Mouse (Mus musculus): Measurements from ENCODE around the gene Map3k20. TPM values are rescaled to one million over a fixed set of nuclear protein-coding genes. Genes with fewer than 3 reads are reported as not detected.

The Map3k20 gene
- polyA plus RNA-seq, 1 experiment from 2014 or later: 7.5 TPM

GRCm38 (mm10) chr2:72324436-72324835 is 39.0 kb downstream of the Map3k20 start:
- no peak for ATAC-seq (ENCODE audit: insufficient read depth)

GRCm38 (mm10) chr2:72326491-72326890 is 41.1 kb downstream of the Map3k20 start:
- H3K4me3 ChIP-seq (replicated peaks): no peak overlapping the region
- 0 out of 2 replicates have a peak, but pooled peaks cover 11% of the 10 kb centered on the region for H3K4me1 ChIP-seq (replicated peaks)
- H3K27me3 ChIP-seq: no peaks in the 10 kb centered on the region
- 66% methylated on average over 6 of the region's 6 CpGs for WGBS (ENCODE audit: insufficient replicate concordance)
- no peaks in the 10 kb centered on the region for H3K36me3 ChIP-seq (replicated peaks)
- no peak for ATAC-seq (ENCODE audit: insufficient read depth)
- H3K9me3 ChIP-seq (replicated peaks): no peaks in the 10 kb centered on the region
- H3K4me2 ChIP-seq: no peak overlapping the region
- no peak overlapping the region for H3K9ac ChIP-seq
- H3K27ac ChIP-seq (replicated peaks): no peak overlapping the region

More at GRCm38 (mm10) chr2:72324436-72324835, 39.0 kb downstream of the Map3k20 start:
- WGBS (ENCODE audit: insufficient replicate concordance): 80% methylated on average over 12 of the region's 12 CpGs
- peaks cover 11% of the 10 kb centered on the region for H3K4me1 ChIP-seq (replicated peaks)
- H3K36me3 ChIP-seq (replicated peaks): no peaks in the 10 kb centered on the region
- H3K27ac ChIP-seq (replicated peaks): no peak overlapping the region
- H3K9me3 ChIP-seq (replicated peaks): no peaks in the 10 kb centered on the region
- no peak overlapping the region for H3K9ac ChIP-seq
- no peak overlapping the region for H3K4me3 ChIP-seq (replicated peaks)
- no peaks in the 10 kb centered on the region for H3K27me3 ChIP-seq
- no peak overlapping the region for H3K4me2 ChIP-seq

GRCm38 (mm10) chr2:72328435-72328834 is 43.0 kb downstream of the Map3k20 start:
- Histone ChIP-seq H3K9me3 (replicated peaks) (no peaks in the 10 kb centered on the region), H3K4me3 (replicated peaks) (no peak overlapping the region), H3K27ac (replicated peaks) (no peak overlapping the region), H3K9ac (no peak overlapping the region), H3K36me3 (replicated peaks) (no peaks in the 10 kb centered on the region), H3K4me2 (no peak overlapping the region), H3K27me3 (no peaks in the 10 kb centered on the region), H3K4me1 (replicated peaks) (0 out of 2 replicates have a peak, but pooled peaks cover 4% of the 10 kb centered on the region)
- ATAC-seq (ENCODE audit: insufficient read depth): no peak
- 55% methylated on average over 3 of the region's 3 CpGs for WGBS (ENCODE audit: insufficient replicate concordance)

DNA sequence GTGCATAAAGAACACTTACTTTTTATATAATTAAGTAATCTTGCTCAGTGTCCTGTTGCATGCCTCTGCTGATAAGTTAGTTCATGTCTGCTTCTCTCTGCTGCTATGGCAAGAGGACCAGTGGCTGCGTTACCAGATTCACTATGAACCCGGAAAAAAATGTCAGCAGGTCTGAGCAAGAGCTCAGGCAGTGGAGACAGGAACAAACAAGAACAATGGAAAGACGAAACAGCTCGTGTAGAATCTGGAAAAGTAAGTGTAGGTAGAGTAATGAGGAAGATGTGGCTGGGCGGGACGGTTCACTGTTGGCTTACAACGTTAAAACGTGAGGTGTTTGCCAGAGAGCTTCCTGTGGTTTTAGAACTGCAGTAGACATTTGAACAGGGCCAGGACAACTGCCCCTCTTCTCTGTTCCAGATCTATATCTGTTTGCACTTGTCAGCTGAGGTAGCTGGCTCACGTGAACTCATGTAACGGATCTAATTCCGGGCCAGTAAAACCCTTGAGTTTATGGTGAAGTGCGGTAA is 45.6 kb downstream of the Map3k20 start:
- Histone ChIP-seq H3K4me3 (replicated peaks) (no peak overlapping the region), H3K4me2 (no peak overlapping the region), H3K36me3 (replicated peaks) (no peaks in the 10 kb centered on the region), H3K27ac (replicated peaks) (no peak overlapping the region), H3K4me1 (replicated peaks) (0 out of 2 replicates have a peak, but pooled peaks cover 4% of the 10 kb centered on the region), H3K9me3 (replicated peaks) (no peaks in the 10 kb centered on the region), H3K9ac (no peak overlapping the region), H3K27me3 (no peaks in the 10 kb centered on the region)
- no peak for ATAC-seq (ENCODE audit: insufficient read depth)
- WGBS (ENCODE audit: insufficient replicate concordance): 34% methylated on average over 12 of the region's 12 CpGs

- 62% methylated on average over 4 of the region's 4 CpGs for WGBS (ENCODE audit: insufficient replicate concordance)
- Histone ChIP-seq H3K4me3 (replicated peaks) (no peak overlapping the region), H3K4me2 (no peak overlapping the region), H3K27me3 (no peaks in the 10 kb centered on the region), H3K27ac (replicated peaks) (no peak overlapping the region), H3K4me1 (replicated peaks) (0 out of 2 replicates have a peak, but pooled peaks cover 4% of the 10 kb centered on the region), H3K36me3 (replicated peaks) (no peaks in the 10 kb centered on the region), H3K9me3 (replicated peaks) (no peaks in the 10 kb centered on the region), H3K9ac (no peak overlapping the region)
- no peak for ATAC-seq (ENCODE audit: insufficient read depth)
Measured at GRCm38 (mm10) chr2:72332067-72332466, 46.6 kb downstream of the Map3k20 start.

- H3K27me3 ChIP-seq: no peaks in the 10 kb centered on the region
- no peak overlapping the region for H3K27ac ChIP-seq (replicated peaks)
- H3K4me2 ChIP-seq: no peak overlapping the region
- 47% methylated on average over 3 of the region's 3 CpGs for WGBS (ENCODE audit: insufficient replicate concordance)
- no peaks in the 10 kb centered on the region for H3K36me3 ChIP-seq (replicated peaks)
- ATAC-seq (ENCODE audit: insufficient read depth): no peak
- no peaks in the 10 kb centered on the region for H3K9me3 ChIP-seq (replicated peaks)
- no peak overlapping the region for H3K9ac ChIP-seq
- H3K4me1 ChIP-seq (replicated peaks): 0 out of 2 replicates have a peak, but pooled peaks cover 4% of the 10 kb centered on the region
- H3K4me3 ChIP-seq (replicated peaks): no peak overlapping the region
Measured at GRCm38 (mm10) chr2:72333210-72333609, 47.8 kb downstream of the Map3k20 start.

DNA sequence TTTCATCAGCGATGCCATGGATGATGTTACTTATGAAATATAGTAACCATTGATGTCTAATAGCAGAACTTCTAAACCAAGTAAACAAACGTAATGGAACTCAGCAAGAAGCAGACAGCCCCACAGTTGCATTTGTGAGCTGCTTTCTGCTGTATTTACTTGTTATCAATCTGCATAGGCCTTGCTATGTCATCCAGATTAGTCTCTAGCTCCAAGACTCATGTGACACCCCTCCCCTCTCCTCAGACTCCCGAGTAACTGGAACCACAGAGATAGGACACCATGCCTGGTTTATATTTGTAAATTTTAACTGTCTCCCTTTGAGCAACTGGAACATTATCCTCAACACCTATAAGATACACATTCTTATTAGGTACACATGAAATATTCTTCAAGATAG is 51.4 kb downstream of the Map3k20 start:
- WGBS (ENCODE audit: insufficient replicate concordance): 47% methylated on average over 3 of the region's 3 CpGs
- no peak for ATAC-seq (ENCODE audit: insufficient read depth)
- no peak overlapping the region for H3K4me2 ChIP-seq

GRCm38 (mm10) chr2:72345281-72345680 is 59.8 kb downstream of the Map3k20 start:
- Histone ChIP-seq H3K9ac (no peak overlapping the region), H3K4me1 (replicated peaks) (no peaks in the 10 kb centered on the region), H3K27ac (replicated peaks) (no peak overlapping the region), H3K4me2 (no peak overlapping the region), H3K9me3 (replicated peaks) (no peaks in the 10 kb centered on the region), H3K27me3 (no peaks in the 10 kb centered on the region), H3K4me3 (replicated peaks) (no peak overlapping the region), H3K36me3 (replicated peaks) (no peaks in the 10 kb centered on the region)
- 66% methylated on average over 3 of the region's 3 CpGs for WGBS (ENCODE audit: insufficient replicate concordance)
- ATAC-seq (ENCODE audit: insufficient read depth): no peak

More for the DNA sequence above, 51.4 kb downstream of the Map3k20 start:
- no peak overlapping the region for H3K27ac ChIP-seq (replicated peaks)
- H3K9ac ChIP-seq: no peak overlapping the region
- H3K4me1 ChIP-seq (replicated peaks): no peaks in the 10 kb centered on the region
- no peaks in the 10 kb centered on the region for H3K36me3 ChIP-seq (replicated peaks)
- H3K27me3 ChIP-seq: no peaks in the 10 kb centered on the region
- no peak overlapping the region for H3K4me3 ChIP-seq (replicated peaks)
- no peaks in the 10 kb centered on the region for H3K9me3 ChIP-seq (replicated peaks)

- H3K36me3 ChIP-seq (replicated peaks): no peaks in the 10 kb centered on the region
- H3K27me3 ChIP-seq: no peaks in the 10 kb centered on the region
- no peak for ATAC-seq (ENCODE audit: insufficient read depth)
- 52% methylated on average over 5 of the region's 5 CpGs for WGBS (ENCODE audit: insufficient replicate concordance)
- H3K4me2 ChIP-seq: no peak overlapping the region
- H3K4me1 ChIP-seq (replicated peaks): no peaks in the 10 kb centered on the region
- H3K9ac ChIP-seq: no peak overlapping the region
- no peak overlapping the region for H3K27ac ChIP-seq (replicated peaks)
- H3K9me3 ChIP-seq (replicated peaks): no peaks in the 10 kb centered on the region
- no peak overlapping the region for H3K4me3 ChIP-seq (replicated peaks)
Measured at GRCm38 (mm10) chr2:72351329-72351728, 65.9 kb downstream of the Map3k20 start.

DNA sequence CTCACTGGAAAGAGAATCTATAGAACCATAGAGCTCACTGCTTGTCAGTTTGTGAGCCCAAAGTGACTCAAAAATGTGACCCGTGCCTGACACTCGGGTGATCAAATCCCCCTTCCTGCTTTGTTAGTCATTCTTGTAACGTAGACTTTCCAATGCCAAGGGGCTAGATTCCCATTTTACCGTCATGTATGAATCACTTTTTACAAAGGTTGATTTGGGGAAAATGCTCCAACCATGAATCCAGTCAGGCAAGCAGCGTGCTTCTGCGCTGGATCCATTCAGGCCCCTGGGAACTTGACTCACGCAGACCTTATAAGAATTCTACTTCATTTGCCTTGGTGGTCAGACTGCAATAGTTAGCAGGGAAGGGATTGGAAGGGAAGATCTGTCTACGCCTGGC is 66.3 kb downstream of the Map3k20 start:
- no peaks in the 10 kb centered on the region for H3K4me1 ChIP-seq (replicated peaks)
- no peaks in the 10 kb centered on the region for H3K9me3 ChIP-seq (replicated peaks)
- WGBS (ENCODE audit: insufficient replicate concordance): 77% methylated on average over 8 of the region's 8 CpGs
- no peaks in the 10 kb centered on the region for H3K27me3 ChIP-seq
- no peak overlapping the region for H3K9ac ChIP-seq
- no peak overlapping the region for H3K4me3 ChIP-seq (replicated peaks)
- no peaks in the 10 kb centered on the region for H3K36me3 ChIP-seq (replicated peaks)
- H3K4me2 ChIP-seq: no peak overlapping the region
- H3K27ac ChIP-seq (replicated peaks): no peak overlapping the region
- no peak for ATAC-seq (ENCODE audit: insufficient read depth)

- Histone ChIP-seq H3K27me3 (no peaks in the 10 kb centered on the region), H3K36me3 (replicated peaks) (no peaks in the 10 kb centered on the region), H3K4me1 (replicated peaks) (no peaks in the 10 kb centered on the region), H3K27ac (replicated peaks) (no peak overlapping the region), H3K4me3 (replicated peaks) (no peak overlapping the region), H3K9me3 (replicated peaks) (no peaks in the 10 kb centered on the region), H3K4me2 (no peak overlapping the region), H3K9ac (no peak overlapping the region)
- no peak for ATAC-seq (ENCODE audit: insufficient read depth)
Measured at GRCm38 (mm10) chr2:72352756-72353155, 67.3 kb downstream of the Map3k20 start.

GRCm38 (mm10) chr2:72356471-72356870 is 71.0 kb downstream of the Map3k20 start:
- no peak overlapping the region for H3K27ac ChIP-seq (replicated peaks)
- no peak overlapping the region for H3K4me3 ChIP-seq (replicated peaks)
- H3K9ac ChIP-seq: no peak overlapping the region
- no peaks in the 10 kb centered on the region for H3K27me3 ChIP-seq
- no peak overlapping the region for H3K4me2 ChIP-seq
- H3K4me1 ChIP-seq (replicated peaks): no peaks in the 10 kb centered on the region
- WGBS (ENCODE audit: insufficient replicate concordance): 77% methylated on average over 10 of the region's 10 CpGs
- ATAC-seq (ENCODE audit: insufficient read depth): no peak
- no peaks in the 10 kb centered on the region for H3K36me3 ChIP-seq (replicated peaks)
- H3K9me3 ChIP-seq (replicated peaks): no peaks in the 10 kb centered on the region
